Mouse (Mus musculus) c-Kit-negative CD71-positive TER-119-positive erythroid progenitor cells, embryonic 14.5 days (primary cell): ENCODE measurements at regions not wholly inside any gene's neighbourhood (a gene's known extent, or its start where the extent isn't known, plus 50 kb on each side); places are given as distances from the start of the nearest gene placed in this dataset.

ENCODE experiments used
- DNase-seq: peaks from one replicate; pipeline ENCODE4 v3.0.0-alpha.2; 2013; ENCODE audit warnings: low read depth, low spot score

DNA sequence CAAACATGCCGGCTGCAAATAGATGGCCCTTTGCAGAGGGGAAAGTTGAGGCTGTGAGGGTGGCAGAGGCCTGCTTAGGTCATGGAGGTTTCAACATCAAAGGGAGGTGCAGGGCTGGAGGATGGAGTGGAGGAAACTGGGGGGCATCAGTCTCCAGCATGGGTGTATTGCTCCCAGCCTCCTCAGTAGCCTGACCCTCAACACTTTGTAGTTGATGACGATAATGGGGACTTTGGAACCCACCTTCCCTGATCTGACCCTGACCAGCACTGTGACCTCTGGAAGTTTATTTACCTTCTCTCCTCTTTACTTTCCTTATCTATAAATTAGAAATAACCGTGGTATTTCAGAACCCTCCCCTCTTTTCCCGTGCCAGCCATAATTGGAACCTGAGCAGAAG is 56.2 kb downstream of the Gm26897 start:
- DNase-seq: no peak

DNA sequence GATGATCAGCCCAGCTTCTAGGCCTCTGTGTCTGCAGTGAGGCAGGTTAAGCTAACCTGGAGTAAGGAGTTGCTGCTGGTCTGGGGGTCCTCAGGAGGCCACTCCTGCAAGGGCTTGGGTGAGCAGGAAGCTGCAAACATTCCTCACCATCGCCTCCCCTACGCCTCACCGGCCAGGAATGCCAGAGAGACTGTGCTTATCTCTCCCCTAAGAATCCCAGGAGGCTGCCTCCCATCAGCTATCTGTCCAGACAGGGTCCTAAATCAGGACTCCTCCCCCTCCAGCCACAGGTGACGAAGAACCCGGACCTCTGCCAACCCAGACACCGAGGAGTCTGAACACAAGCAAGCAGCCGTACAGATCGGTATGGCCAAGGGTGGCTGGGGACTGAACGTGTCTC is 56.8 kb downstream of the Gm26897 start:
- no peak for DNase-seq

DNA sequence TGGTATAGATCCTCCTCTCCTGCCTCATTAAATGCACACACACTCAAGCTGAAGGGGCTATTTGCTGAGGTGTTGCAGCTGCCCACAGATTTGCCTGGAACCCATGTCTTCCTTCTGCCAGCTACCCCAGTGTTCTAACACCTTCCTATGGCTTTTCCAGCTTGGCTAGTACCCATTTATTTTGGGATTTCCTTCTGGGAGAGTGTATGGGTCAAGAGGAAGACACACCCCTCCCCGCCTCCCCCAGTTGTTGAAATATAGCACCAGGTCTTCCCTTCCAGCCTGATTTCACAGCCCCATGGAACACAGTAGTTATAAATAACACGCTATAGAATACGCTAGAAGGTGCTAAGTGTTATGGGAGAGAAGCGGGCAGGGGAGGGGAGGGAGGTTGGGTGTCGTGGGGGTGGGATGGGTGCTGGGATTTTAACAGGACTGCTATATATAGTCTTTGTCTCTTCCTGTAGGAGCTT is 57.4 kb downstream of the Gm26897 start:
- no peak for DNase-seq

- DNase-seq: no peak
These were observed 59.0 kb downstream of the Gm26897 start for GRCm38 (mm10) chr5:111792746-111793145.

GRCm38 (mm10) chr5:111793178-111793577 is 59.5 kb downstream of the Gm26897 start:
- no peak for DNase-seq

GRCm38 (mm10) chr5:111796889-111797288 is 63.2 kb downstream of the Gm26897 start:
- DNase-seq: no peak

DNA sequence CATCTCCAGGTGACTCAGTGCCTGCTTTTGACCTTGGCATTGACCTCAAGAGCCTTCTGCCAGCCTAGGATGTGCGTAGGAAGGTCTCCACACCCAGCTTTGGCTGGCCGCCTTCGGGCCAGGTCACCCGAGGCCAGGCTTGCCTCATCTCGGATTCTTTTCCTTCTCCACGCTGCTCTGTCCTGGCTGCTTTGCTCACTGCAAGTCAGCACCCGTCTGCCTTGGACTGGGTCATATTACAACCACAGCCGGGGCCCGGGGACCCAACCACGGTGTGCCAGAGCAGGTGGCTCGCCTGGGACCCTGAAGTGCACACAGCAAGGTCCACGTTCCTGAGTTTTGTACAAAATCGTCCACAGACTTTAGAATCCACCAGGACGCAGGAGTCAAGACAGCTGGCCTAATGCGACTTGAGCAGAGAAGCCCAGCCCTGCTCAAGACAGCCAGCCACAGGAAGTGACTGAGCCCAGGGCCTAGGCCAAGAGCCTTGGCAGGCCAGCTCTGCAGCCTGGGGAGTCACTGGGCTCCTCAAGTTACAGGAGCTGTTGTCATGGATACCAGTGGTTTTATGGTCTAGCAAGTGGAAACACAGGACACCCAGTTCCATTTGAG is 66.1 kb downstream of the Gm26897 start:
- no peak for DNase-seq

DNA sequence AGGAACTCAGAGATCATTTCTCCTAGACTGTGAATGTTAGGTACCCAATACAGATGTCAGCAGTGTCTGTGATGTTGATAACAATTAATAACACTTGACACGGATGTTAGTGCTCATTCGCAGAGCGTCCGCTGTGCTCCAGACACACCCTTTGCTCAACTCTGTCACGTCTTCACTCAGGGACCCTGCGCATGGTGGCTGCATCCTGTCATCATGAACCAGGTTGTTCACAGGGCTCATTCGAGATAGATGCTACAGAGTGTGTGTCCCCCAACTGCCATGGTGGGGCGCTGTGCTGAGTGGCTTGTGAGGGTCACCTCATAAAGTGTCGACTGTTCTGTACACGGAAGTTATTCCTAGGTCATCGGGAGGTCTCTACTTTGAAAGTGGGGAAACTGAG is 66.8 kb downstream of the Gm26897 start:
- DNase-seq: no peak

- DNase-seq: no peak
These were observed 67.3 kb downstream of the Gm26897 start for GRCm38 (mm10) chr5:111801051-111801450.

GRCm38 (mm10) chr5:111804542-111804941 is 70.8 kb downstream of the Gm26897 start:
- DNase-seq: no peak

DNA sequence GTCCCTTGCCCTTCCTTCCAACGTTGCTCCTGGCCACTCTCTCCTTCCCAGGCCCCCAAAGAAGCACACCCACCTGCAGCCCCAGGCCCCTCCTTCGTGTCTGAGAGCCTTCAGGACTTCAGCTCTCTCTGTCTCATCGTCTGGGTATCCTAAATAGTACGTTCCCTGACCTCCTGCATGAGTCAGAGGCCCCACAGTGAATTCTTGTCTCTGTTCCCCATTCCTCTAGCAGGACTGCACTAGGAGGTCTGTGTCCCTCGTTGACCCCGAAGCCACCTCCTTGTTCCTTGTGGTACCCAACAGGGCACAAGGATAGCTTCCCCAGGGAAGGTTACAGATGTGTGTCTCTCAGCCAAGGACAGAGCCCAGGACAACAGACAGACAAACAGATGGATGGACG is 71.4 kb downstream of the Gm26897 start:
- DNase-seq: no peak

DNA sequence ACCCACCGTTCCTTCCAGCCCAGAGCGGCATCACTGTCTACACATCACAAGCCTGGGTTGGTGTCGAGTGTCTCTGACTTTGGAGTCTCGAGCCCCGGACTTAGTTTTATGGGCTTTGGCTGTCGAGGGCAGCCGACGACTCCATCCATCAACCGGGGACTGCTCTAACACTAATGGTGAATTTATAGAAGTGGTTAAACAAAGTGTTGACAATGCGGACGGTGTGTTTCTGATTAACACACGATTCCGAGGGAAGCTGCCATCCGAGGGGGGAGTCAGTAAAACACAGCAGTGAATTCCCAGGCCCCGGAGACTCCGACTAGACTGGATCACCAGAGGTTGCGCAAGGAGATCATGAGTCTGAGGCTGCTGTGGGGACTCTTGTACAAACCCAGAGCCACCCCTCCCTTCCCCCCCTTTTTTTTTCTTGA is 72.1 kb downstream of the Gm26897 start:
- no peak for DNase-seq

GRCm38 (mm10) chr5:111810079-111810808 is 76.5 kb downstream of the Gm26897 start:
- DNase-seq: no peak

GRCm38 (mm10) chr5:111812581-111812980 is 78.9 kb downstream of the Gm26897 start:
- DNase-seq: no peak

GRCm38 (mm10) chr5:111813090-111813753 is 79.5 kb downstream of the Gm26897 start:
- DNase-seq: no peak

- no peak for DNase-seq
These were observed 81.4 kb downstream of the Gm26897 start for GRCm38 (mm10) chr5:111814893-111815760.

DNA sequence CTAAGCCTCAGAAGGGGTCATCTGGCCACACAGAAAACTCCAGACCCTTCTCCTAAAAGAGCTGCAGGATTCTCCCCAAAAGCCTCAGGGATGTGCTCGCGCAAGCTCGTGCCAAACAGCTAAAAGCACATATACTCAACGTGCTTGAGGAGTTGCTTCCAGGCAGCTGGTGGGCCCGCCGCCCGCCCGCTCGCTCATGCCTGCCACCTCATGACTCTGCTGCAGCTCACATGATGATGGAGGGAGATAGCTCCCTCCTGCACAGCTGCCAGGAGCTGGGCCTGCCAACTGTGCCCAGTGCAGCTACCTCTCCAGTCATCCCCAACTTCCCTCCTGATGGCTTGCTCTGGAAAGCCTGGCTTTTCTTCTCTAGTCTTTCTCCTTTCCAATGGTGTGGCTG is 87.2 kb downstream of the Gm26897 start:
- DNase-seq: no peak

GRCm38 (mm10) chr5:111822882-111823281 is 89.2 kb downstream of the Gm26897 start:
- DNase-seq: no peak

GRCm38 (mm10) chr5:111823420-111823819 is 89.7 kb downstream of the Gm26897 start:
- DNase-seq: no peak

DNA sequence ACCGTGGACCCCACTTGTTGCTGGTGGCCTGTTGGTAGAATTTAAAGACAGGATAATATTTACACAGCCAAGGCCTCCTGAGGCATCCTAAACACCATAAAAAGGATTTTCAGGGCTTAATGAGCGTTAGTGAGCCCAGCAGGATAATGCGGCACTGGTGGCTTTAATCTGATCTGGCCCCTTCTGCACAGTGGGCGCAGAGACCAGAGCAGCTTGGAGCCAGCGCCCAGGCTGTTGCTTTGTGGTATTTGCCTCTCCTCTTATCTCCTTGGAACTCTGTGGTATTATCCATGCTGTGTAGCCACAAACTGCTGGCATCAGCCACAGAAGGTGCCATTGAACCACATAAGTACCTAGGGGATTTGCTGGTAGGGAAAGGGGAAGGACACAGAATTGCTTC is 90.1 kb downstream of the Gm26897 start:
- DNase-seq: no peak

GRCm38 (mm10) chr5:111824600-111825130 is 90.9 kb downstream of the Gm26897 start:
- DNase-seq: no peak

- DNase-seq: no peak
These were observed 96.2 kb downstream of the Gm26897 start for GRCm38 (mm10) chr5:111829891-111830290.
